Mouse (Mus musculus): ENCODE data around the gene Diexf.

DNA sequence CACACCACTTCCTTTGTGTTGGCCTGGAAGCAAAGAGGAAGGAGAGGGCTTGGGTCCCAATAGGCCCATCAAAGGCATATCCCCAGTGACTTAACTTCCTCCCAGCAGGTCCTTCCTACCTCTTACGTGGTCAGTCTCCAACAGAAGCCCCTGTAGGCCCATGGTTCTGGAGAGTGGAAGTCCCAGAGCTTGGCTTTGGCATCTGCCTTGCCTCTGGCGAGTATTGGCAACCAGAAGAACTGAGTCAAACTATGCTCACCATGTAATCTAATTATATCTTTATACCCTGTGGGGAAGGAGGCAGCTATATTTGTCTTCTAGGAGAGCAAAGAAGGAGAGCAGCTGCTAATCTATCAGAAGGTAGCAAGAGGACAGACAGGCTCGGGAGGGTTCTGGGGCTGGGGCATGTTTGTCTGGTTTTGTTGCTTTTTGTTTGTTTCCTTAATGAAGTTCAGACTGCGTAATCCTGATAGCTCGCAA lies 44.5 kb downstream of the Diexf start:
- TF ChIP-seq HCFC1 (IDR thresholded peaks at IDR 0.05; ENCODE audit: borderline replicate concordance, insufficient read depth, low read length) = no peak
- no peak for TF ChIP-seq ZC3H11A (IDR thresholded peaks at IDR 0.05; ENCODE audit: borderline replicate concordance, low read depth, low read length)
- no peak for TF ChIP-seq ZNF384 (IDR thresholded peaks at IDR 0.05; ENCODE audit: low read depth, low read length)
